Comparison of ENCODE assay signal across 15 mouse cellular contexts in genomic region chr2:74699053-74699430, GRCm38 (mm10). TPM values are rescaled to one million over a fixed set of nuclear protein-coding genes. Genes with fewer than 3 reads are reported as not detected.
A peak's percentile ranks its signal among the peaks of the same experiment; 100 is the strongest.
DNase-seq lines count a peak whose midpoint lies in the region; ATAC-seq and TF ChIP-seq lines count a peak whose summit lies in the region.
"Had no signal": no experiment of that assay in that cellular context is flagged by ENCODE, and none has a peak within 500 bp of the region (broad histone marks: within the 10 kb centered on the region; RNA-seq: fewer than 3 reads in every experiment).

No protein-coding gene starts in this region.

- peak overlapping the region; percentile 100 for H3K9ac ChIP-seq in kidney, postnatal 0 days (ENCODE audit: low read depth, low read length)
- peak overlapping the region; percentile 96 for H3K9ac ChIP-seq in neural tube, embryonic 13.5 days
- H3K9ac ChIP-seq: lung, embryonic 15.5 days; midbrain, embryonic 12.5 days had no signal

- no peaks in the 10 kb centered on the region for H3K36me3 ChIP-seq in kidney, adult 2 months (ENCODE audit: control insufficient read depth, insufficient read depth, low read length)
- H3K36me3 ChIP-seq in kidney, postnatal 0 days (ENCODE audit: insufficient read depth, low read length) = no peaks in the 10 kb centered on the region
- H3K36me3 ChIP-seq in neural tube, embryonic 13.5 days = no peaks in the 10 kb centered on the region
- H3K36me3 ChIP-seq: heart, embryonic 12.5 days; lung, embryonic 15.5 days; midbrain, embryonic 12.5 days had no signal

- H3K9me3 ChIP-seq in kidney, postnatal 0 days (replicated peaks; ENCODE audit: low read length) = no peaks in the 10 kb centered on the region
- no peaks in the 10 kb centered on the region for H3K9me3 ChIP-seq in neural tube, embryonic 13.5 days
- H3K9me3 ChIP-seq: heart, embryonic 12.5 days; lung, embryonic 15.5 days; midbrain, embryonic 12.5 days had no signal

- TF ChIP-seq POLR2A in kidney, adult 2 months (IDR thresholded peaks at IDR 0.05; ENCODE audit: low read depth, low read length) = no peak

- WGBS in kidney, adult 2 months = 12% methylated on average over 17 of the region's 17 CpGs
- WGBS in kidney, postnatal 0 days = 3% methylated on average over 17 of the region's 17 CpGs
- WGBS in neural tube, embryonic 13.5 days = under 1% methylated on average over 17 of the region's 17 CpGs

- peak; percentile 17 to 30 for DNase-seq in cerebellum, postnatal 14 days
- DNase-seq in cerebellum, postnatal 10 days = no peak
- DNase-seq in kidney, adult 2 months = peak; percentile 46
- no peak for DNase-seq in kidney, adult 8-10 months
- DNase-seq in kidney, postnatal 0 days (ENCODE audit: low spot score) = no peak
- DNase-seq in spleen, adult 12 weeks (ENCODE audit: low spot score) = no peak

- peak overlapping the region; percentile 94 for H3K27ac ChIP-seq in kidney, adult 2 months (ENCODE audit: insufficient read depth, low read depth, low read length)
- peak overlapping the region; percentile 98 for H3K27ac ChIP-seq in kidney, postnatal 0 days
- H3K27ac ChIP-seq in neural tube, embryonic 13.5 days (replicated peaks) = peak overlapping the region; percentile 95
- H3K27ac ChIP-seq: lung, embryonic 15.5 days; midbrain, embryonic 12.5 days had no signal

- no peaks in the 10 kb centered on the region for H3K4me1 ChIP-seq in kidney, adult 2 months (ENCODE audit: control insufficient read depth, insufficient read depth, low read length)
- peaks cover 18% of the 10 kb centered on the region for H3K4me1 ChIP-seq in kidney, postnatal 0 days (replicated peaks; ENCODE audit: insufficient read depth, low read length)
- H3K4me1 ChIP-seq in neural tube, embryonic 13.5 days (replicated peaks) = peaks cover 56% of the 10 kb centered on the region

- H3K27me3 ChIP-seq in kidney, adult 2 months (replicated peaks; ENCODE audit: control insufficient read depth, insufficient read depth, low read length) = no peaks in the 10 kb centered on the region
- no peaks in the 10 kb centered on the region for H3K27me3 ChIP-seq in kidney, postnatal 0 days (ENCODE audit: insufficient read depth, low read length)
- peaks cover 60% of the 10 kb centered on the region for H3K27me3 ChIP-seq in neural tube, embryonic 13.5 days

- H3K4me3 ChIP-seq in kidney, adult 2 months (ENCODE audit: insufficient read depth, low read depth, low read length) = peak overlapping the region; percentile 84
- H3K4me3 ChIP-seq in kidney, postnatal 0 days (replicated peaks; ENCODE audit: low read depth, low read length) = peak overlapping the region; percentile 91
- peak overlapping the region; percentile 61 for H3K4me3 ChIP-seq in neural tube, embryonic 13.5 days

- TF ChIP-seq CTCF in kidney, adult 2 months (conservative IDR thresholded peaks at IDR 0.05; ENCODE audit: insufficient read depth, insufficient read length, low read depth, low read length) = no peak
- TF ChIP-seq CTCF in kidney, postnatal 0 days (IDR thresholded peaks at IDR 0.05; ENCODE audit: low read depth) = no peak

- peak overlapping the region; percentile 90 for H3K4me2 ChIP-seq in kidney, postnatal 0 days (ENCODE audit: low read length)
- H3K4me2 ChIP-seq in neural tube, embryonic 13.5 days = peak overlapping the region; percentile 67

- ATAC-seq in kidney, postnatal 0 days (replicated peaks; ENCODE audit: low FRiP score, low read depth) = no peak
- ATAC-seq in neural tube, embryonic 13.5 days (ENCODE audit: low read depth) = 0 out of 2 replicates have a peak, but pooled peaks have one; percentile 20
- ATAC-seq in granulocyte monocyte progenitor cell, adult 5-6 weeks (replicated peaks; ENCODE audit: poor library complexity, severe bottlenecking) = no peak

RNA-seq across cellular contexts. Expression of gene Hoxd9, which starts 1.5 kb away (rescaled TPM):
- 23.9 and 26.0 TPM in 2 replicates for polyA plus RNA-seq in kidney, adult 2 months (2012; rRNA removed)
- 57.8 and 67.0 TPM in 2 replicates for polyA plus RNA-seq in kidney, postnatal 0 days (2015; fragmentation: Nextera tagmentation; extraction: Ambion mirVana)
- 27.7 and 42.7 TPM in 2 replicates for polyA plus RNA-seq in neural tube, embryonic 13.5 days (2015; fragmentation: Nextera tagmentation; extraction: Ambion mirVana)
- not detected in 2 replicates for total RNA-seq in granulocyte monocyte progenitor cell, adult 5-6 weeks (2014; fragmentation: Nextera tagmentation)
- total RNA-seq in granulocyte monocyte progenitor cell, adult 5-6 weeks (2017) = not detected in 2 replicates
- total RNA-seq: left cerebral cortex, postnatal 25 days; MEL had no signal
- polyA plus RNA-seq: midbrain, embryonic 12.5 days had no signal

RNA-seq across cellular contexts. Expression of gene Hoxd8, which starts 5.4 kb away (rescaled TPM):
- 45.8 and 46.2 TPM in 2 replicates for polyA plus RNA-seq in kidney, adult 2 months (2012; rRNA removed)
- 73.4 and 76.7 TPM in 2 replicates for polyA plus RNA-seq in kidney, postnatal 0 days (2015; fragmentation: Nextera tagmentation; extraction: Ambion mirVana)
- polyA plus RNA-seq in neural tube, embryonic 13.5 days (2015; fragmentation: Nextera tagmentation; extraction: Ambion mirVana) = 17.4 and 22.8 TPM in 2 replicates
- total RNA-seq in granulocyte monocyte progenitor cell, adult 5-6 weeks (2014; fragmentation: Nextera tagmentation) = not detected in 2 replicates
- total RNA-seq in granulocyte monocyte progenitor cell, adult 5-6 weeks (2017) = not detected in 2 replicates

RNA-seq across cellular contexts. Expression of gene Hoxd10, which starts 7.3 kb away (rescaled TPM):
- 7.6 and 7.9 TPM in 2 replicates for polyA plus RNA-seq in kidney, adult 2 months (2012; rRNA removed)
- polyA plus RNA-seq in kidney, postnatal 0 days (2015; fragmentation: Nextera tagmentation; extraction: Ambion mirVana) = 44.6 and 45.5 TPM in 2 replicates
- 87.2 and 132 TPM in 2 replicates for polyA plus RNA-seq in neural tube, embryonic 13.5 days (2015; fragmentation: Nextera tagmentation; extraction: Ambion mirVana)
- not detected in 2 replicates for total RNA-seq in granulocyte monocyte progenitor cell, adult 5-6 weeks (2014; fragmentation: Nextera tagmentation)
- not detected in 2 replicates for total RNA-seq in granulocyte monocyte progenitor cell, adult 5-6 weeks (2017)
- total RNA-seq: left cerebral cortex, postnatal 25 days; MEL had no signal
- polyA plus RNA-seq: heart, embryonic 12.5 days; midbrain, embryonic 12.5 days; small intestine, adult 2 months had no signal

RNA-seq across cellular contexts. Expression of gene Hoxd3, which starts 12.7 kb away (rescaled TPM):
- polyA plus RNA-seq in kidney, adult 2 months (2012; rRNA removed) = 10.2 and 10.7 TPM in 2 replicates
- 7.9 and 8.0 TPM in 2 replicates for polyA plus RNA-seq in kidney, postnatal 0 days (2015; fragmentation: Nextera tagmentation; extraction: Ambion mirVana)
- polyA plus RNA-seq in neural tube, embryonic 13.5 days (2015; fragmentation: Nextera tagmentation; extraction: Ambion mirVana) = 24.2 and 33.8 TPM in 2 replicates
- total RNA-seq in granulocyte monocyte progenitor cell, adult 5-6 weeks (2014; fragmentation: Nextera tagmentation) = not detected in 2 replicates
- total RNA-seq in granulocyte monocyte progenitor cell, adult 5-6 weeks (2017) = not detected in 2 replicates
- total RNA-seq: left cerebral cortex, postnatal 25 days; MEL had no signal
- polyA plus RNA-seq: midbrain, embryonic 12.5 days had no signal

RNA-seq across cellular contexts. Expression of gene Hoxd4, which starts 12.7 kb away (rescaled TPM):
- 20.3 and 31.4 TPM in 2 replicates for polyA plus RNA-seq in kidney, adult 2 months (2012; rRNA removed)
- polyA plus RNA-seq in kidney, postnatal 0 days (2015; fragmentation: Nextera tagmentation; extraction: Ambion mirVana) = 3.3 and 4.4 TPM in 2 replicates
- polyA plus RNA-seq in neural tube, embryonic 13.5 days (2015; fragmentation: Nextera tagmentation; extraction: Ambion mirVana) = 6.9 and 7.2 TPM in 2 replicates
- not detected in 2 replicates for total RNA-seq in granulocyte monocyte progenitor cell, adult 5-6 weeks (2014; fragmentation: Nextera tagmentation)
- not detected in 2 replicates for total RNA-seq in granulocyte monocyte progenitor cell, adult 5-6 weeks (2017)
- total RNA-seq: left cerebral cortex, postnatal 25 days; MEL had no signal
- polyA plus RNA-seq: midbrain, embryonic 12.5 days; thymus, postnatal 0 days had no signal

Comparison
In these comparisons a context has a peak if more than half of its experiments do, and no peak if none do; other contexts are left out.
1. DNase-seq: peak in cerebellum, postnatal 14 days (2 of 2) and kidney, adult 2 months (single experiment); none in cerebellum, postnatal 10 days (0 of 2), kidney, adult 8-10 months (0 of 2), kidney, postnatal 0 days (single experiment) and spleen, adult 12 weeks (single experiment).
2. Peak in every context shown above with its lines, with median percentiles within 50 percentile points of each other: H3K27ac ChIP-seq and H3K4me3 ChIP-seq.